Mouse (Mus musculus): ENCODE measurements at regions not wholly inside any gene's neighbourhood (a gene's known extent, or its start where the extent isn't known, plus 50 kb on each side); places are given as distances from the start of the nearest gene placed in this dataset.

GRCm38 (mm10) chr4:95439834-95440233, 117.5 kb upstream of the Fggy start:
- Histone ChIP-seq H3K36me3 (ENCODE audit: control insufficient read depth, insufficient read depth, low read length) (no peaks in the 10 kb centered on the region), H3K27me3 (ENCODE audit: control insufficient read depth, insufficient read depth, low read length) (no peaks in the 10 kb centered on the region), H3K4me2 (replicated peaks; ENCODE audit: low read depth, low read length) (no peak overlapping the region), H3K4me3 (ENCODE audit: low read depth, low read length) (no peak overlapping the region), H3K4me1 (ENCODE audit: control insufficient read depth, insufficient read depth, low read length) (peaks cover 3% of the 10 kb centered on the region), H3K9ac (replicated peaks; ENCODE audit: low read depth, low read length) (no peak overlapping the region), H3K9me3 (ENCODE audit: control insufficient read depth, low read depth, low read length) (no peaks in the 10 kb centered on the region), H3K27ac (ENCODE audit: low read length) (no peak overlapping the region)
- no peak for ATAC-seq (ENCODE audit: insufficient number of reproducible peaks, insufficient read depth, low FRiP score, low read depth)
- 29% methylated on average over 1 of the region's 1 CpGs for WGBS

- peak overlapping the region; percentile 21; the same call in 1 of the 2 replicates for H3K27ac ChIP-seq (ENCODE audit: low read length)
- 29% methylated on average over 12 of the region's 12 CpGs for WGBS
Measured at GRCm38 (mm10) chr4:95443854-95444811, 113.2 kb upstream of the Fggy start.

GRCm38 (mm10) chr4:95450286-95450685, 107.0 kb upstream of the Fggy start:
- 83% methylated on average over 1 of the region's 1 CpGs for whole genome bisulfite sequencing
- Histone ChIP-seq H3K9me3 (ENCODE audit: control insufficient read depth, low read depth, low read length) (no peaks in the 10 kb centered on the region), H3K9ac (replicated peaks; ENCODE audit: low read depth, low read length) (no peak overlapping the region), H3K27ac (ENCODE audit: low read length) (no peak overlapping the region), H3K36me3 (ENCODE audit: control insufficient read depth, insufficient read depth, low read length) (no peaks in the 10 kb centered on the region), H3K27me3 (ENCODE audit: control insufficient read depth, insufficient read depth, low read length) (no peaks in the 10 kb centered on the region), H3K4me2 (replicated peaks; ENCODE audit: low read depth, low read length) (no peak overlapping the region), H3K4me1 (ENCODE audit: control insufficient read depth, insufficient read depth, low read length) (no peaks in the 10 kb centered on the region), H3K4me3 (ENCODE audit: low read depth, low read length) (no peak overlapping the region)
- no peak for ATAC-seq (ENCODE audit: insufficient number of reproducible peaks, insufficient read depth, low FRiP score, low read depth)

More at GRCm38 (mm10) chr4:95443854-95444811, 113.2 kb upstream of the Fggy start:
- Histone ChIP-seq H3K4me3 (ENCODE audit: low read depth, low read length) (no peak overlapping the region), H3K9ac (replicated peaks; ENCODE audit: low read depth, low read length) (no peak overlapping the region), H3K36me3 (ENCODE audit: control insufficient read depth, insufficient read depth, low read length) (no peaks in the 10 kb centered on the region), H3K9me3 (ENCODE audit: control insufficient read depth, low read depth, low read length) (no peaks in the 10 kb centered on the region), H3K4me2 (replicated peaks; ENCODE audit: low read depth, low read length) (no peak overlapping the region), H3K27me3 (ENCODE audit: control insufficient read depth, insufficient read depth, low read length) (no peaks in the 10 kb centered on the region), H3K4me1 (ENCODE audit: control insufficient read depth, insufficient read depth, low read length) (no peaks in the 10 kb centered on the region)
- ATAC-seq (ENCODE audit: insufficient number of reproducible peaks, insufficient read depth, low FRiP score, low read depth): peak; percentile 67; the same call in 1 of the 2 replicates

GRCm38 (mm10) chr4:95451831-95452230, 105.5 kb upstream of the Fggy start:
- H3K36me3 ChIP-seq (ENCODE audit: control insufficient read depth, insufficient read depth, low read length): no peaks in the 10 kb centered on the region
- no peak for ATAC-seq (ENCODE audit: insufficient number of reproducible peaks, insufficient read depth, low FRiP score, low read depth)
- no peak overlapping the region for H3K9ac ChIP-seq (replicated peaks; ENCODE audit: low read depth, low read length)
- no peaks in the 10 kb centered on the region for H3K9me3 ChIP-seq (ENCODE audit: control insufficient read depth, low read depth, low read length)
- 72% methylated on average over 3 of the region's 3 CpGs for WGBS
- no peak overlapping the region for H3K4me2 ChIP-seq (replicated peaks; ENCODE audit: low read depth, low read length)
- no peak overlapping the region for H3K4me3 ChIP-seq (ENCODE audit: low read depth, low read length)
- H3K4me1 ChIP-seq (ENCODE audit: control insufficient read depth, insufficient read depth, low read length): no peaks in the 10 kb centered on the region
- H3K27ac ChIP-seq (ENCODE audit: low read length): no peak overlapping the region
- H3K27me3 ChIP-seq (ENCODE audit: control insufficient read depth, insufficient read depth, low read length): no peaks in the 10 kb centered on the region

- WGBS: 79% methylated on average over 1 of the region's 1 CpGs
- ATAC-seq (ENCODE audit: insufficient number of reproducible peaks, insufficient read depth, low FRiP score, low read depth): no peak
Measured at GRCm38 (mm10) chr4:95456318-95456717, 101.0 kb upstream of the Fggy start.

GRCm38 (mm10) chr4:95456943-95457342, 100.4 kb upstream of the Fggy start:
- WGBS: 76% methylated on average over 5 of the region's 5 CpGs
- Histone ChIP-seq H3K9me3 (ENCODE audit: control insufficient read depth, low read depth, low read length) (no peaks in the 10 kb centered on the region), H3K27me3 (ENCODE audit: control insufficient read depth, insufficient read depth, low read length) (no peaks in the 10 kb centered on the region), H3K4me2 (replicated peaks; ENCODE audit: low read depth, low read length) (no peak overlapping the region), H3K9ac (replicated peaks; ENCODE audit: low read depth, low read length) (no peak overlapping the region), H3K36me3 (ENCODE audit: control insufficient read depth, insufficient read depth, low read length) (no peaks in the 10 kb centered on the region), H3K4me1 (ENCODE audit: control insufficient read depth, insufficient read depth, low read length) (no peaks in the 10 kb centered on the region), H3K27ac (ENCODE audit: low read length) (no peak overlapping the region), H3K4me3 (ENCODE audit: low read depth, low read length) (no peak overlapping the region)
- no peak for ATAC-seq (ENCODE audit: insufficient number of reproducible peaks, insufficient read depth, low FRiP score, low read depth)

More at GRCm38 (mm10) chr4:95456318-95456717, 101.0 kb upstream of the Fggy start:
- H3K4me1 ChIP-seq (ENCODE audit: control insufficient read depth, insufficient read depth, low read length): no peaks in the 10 kb centered on the region
- no peak overlapping the region for H3K27ac ChIP-seq (ENCODE audit: low read length)
- H3K36me3 ChIP-seq (ENCODE audit: control insufficient read depth, insufficient read depth, low read length): no peaks in the 10 kb centered on the region
- no peak overlapping the region for H3K9ac ChIP-seq (replicated peaks; ENCODE audit: low read depth, low read length)
- H3K9me3 ChIP-seq (ENCODE audit: control insufficient read depth, low read depth, low read length): no peaks in the 10 kb centered on the region
- H3K4me3 ChIP-seq (ENCODE audit: low read depth, low read length): no peak overlapping the region
- H3K27me3 ChIP-seq (ENCODE audit: control insufficient read depth, insufficient read depth, low read length): no peaks in the 10 kb centered on the region
- H3K4me2 ChIP-seq (replicated peaks; ENCODE audit: low read depth, low read length): no peak overlapping the region

- no peak overlapping the region for H3K27ac ChIP-seq (ENCODE audit: low read length)
- no peaks in the 10 kb centered on the region for H3K36me3 ChIP-seq (ENCODE audit: control insufficient read depth, insufficient read depth, low read length)
- no peaks in the 10 kb centered on the region for H3K27me3 ChIP-seq (ENCODE audit: control insufficient read depth, insufficient read depth, low read length)
- no peaks in the 10 kb centered on the region for H3K9me3 ChIP-seq (ENCODE audit: control insufficient read depth, low read depth, low read length)
- WGBS: 80% methylated on average over 3 of the region's 3 CpGs
- no peak overlapping the region for H3K9ac ChIP-seq (replicated peaks; ENCODE audit: low read depth, low read length)
- H3K4me1 ChIP-seq (ENCODE audit: control insufficient read depth, insufficient read depth, low read length): no peaks in the 10 kb centered on the region
- no peak for ATAC-seq (ENCODE audit: insufficient number of reproducible peaks, insufficient read depth, low FRiP score, low read depth)
- no peak overlapping the region for H3K4me3 ChIP-seq (ENCODE audit: low read depth, low read length)
- no peak overlapping the region for H3K4me2 ChIP-seq (replicated peaks; ENCODE audit: low read depth, low read length)
Measured at GRCm38 (mm10) chr4:95462476-95462875, 94.8 kb upstream of the Fggy start.

- H3K27ac ChIP-seq (ENCODE audit: low read length): no peak overlapping the region
- 71% methylated on average over 8 of the region's 8 CpGs for WGBS
- no peaks in the 10 kb centered on the region for H3K36me3 ChIP-seq (ENCODE audit: control insufficient read depth, insufficient read depth, low read length)
- no peak overlapping the region for H3K9ac ChIP-seq (replicated peaks; ENCODE audit: low read depth, low read length)
- no peaks in the 10 kb centered on the region for H3K27me3 ChIP-seq (ENCODE audit: control insufficient read depth, insufficient read depth, low read length)
- no peak for ATAC-seq (ENCODE audit: insufficient number of reproducible peaks, insufficient read depth, low FRiP score, low read depth)
- no peaks in the 10 kb centered on the region for H3K4me1 ChIP-seq (ENCODE audit: control insufficient read depth, insufficient read depth, low read length)
- H3K4me3 ChIP-seq (ENCODE audit: low read depth, low read length): no peak overlapping the region
- H3K9me3 ChIP-seq (ENCODE audit: control insufficient read depth, low read depth, low read length): no peaks in the 10 kb centered on the region
- H3K4me2 ChIP-seq (replicated peaks; ENCODE audit: low read depth, low read length): no peak overlapping the region
Measured at GRCm38 (mm10) chr4:95463082-95463825, 94.1 kb upstream of the Fggy start.
